21 mouse cellular contexts compared by ENCODE assay signal in the genomic region with DNA sequence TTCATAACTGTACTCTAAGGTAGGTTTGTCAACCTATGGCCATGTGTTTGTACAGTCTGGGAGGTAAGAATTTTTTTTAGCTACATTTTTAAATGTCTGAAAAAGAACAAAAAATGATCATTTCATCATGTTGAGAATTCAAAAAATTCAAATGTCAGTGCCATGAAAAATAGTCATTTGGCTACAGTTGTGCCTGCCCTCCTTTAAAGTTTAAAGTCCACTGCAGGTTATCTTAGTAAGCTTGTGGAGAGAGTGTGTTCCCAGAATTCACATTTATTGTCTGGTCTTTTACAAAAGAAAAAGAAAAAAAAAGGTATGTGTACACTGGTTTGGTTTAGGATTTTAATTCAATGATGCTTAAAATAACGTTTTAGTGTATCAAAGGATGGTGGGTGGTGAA. TPM values are rescaled to one million over a fixed set of nuclear protein-coding genes. Genes with fewer than 3 reads are reported as not detected.
DNase-seq lines count a peak whose midpoint lies in the region; ATAC-seq and TF ChIP-seq lines count a peak whose summit lies in the region.
"Had no signal": no experiment of that assay in that cellular context is flagged by ENCODE, and none has a peak within 500 bp of the region (broad histone marks: within the 10 kb centered on the region; RNA-seq: fewer than 3 reads in every experiment).

No protein-coding gene starts in this region.

- no peak overlapping the region for H3K9ac ChIP-seq in MEL (ENCODE audit: control insufficient read depth, low read depth, low read length, poor library complexity, severe bottlenecking)
- H3K9ac ChIP-seq: embryonic facial prominence, embryonic 12.5 days; embryonic facial prominence, embryonic 15.5 days; hindbrain, embryonic 13.5 days had no signal

- no peak for TF ChIP-seq POLR2A in kidney, adult 2 months (IDR thresholded peaks at IDR 0.05; ENCODE audit: low read depth, low read length)
- TF ChIP-seq POLR2A in MEL (IDR thresholded peaks at IDR 0.05; ENCODE audit: control insufficient read depth in 1 of 2, insufficient read depth in 1 of 2, low read depth in 1 of 2, low read length in 2 of 2, poor library complexity in 1 of 2) = no peak

- TF ChIP-seq CTCF in kidney, adult 2 months (conservative IDR thresholded peaks at IDR 0.05; ENCODE audit: insufficient read depth, insufficient read length, low read depth, low read length) = no peak
- no peak for TF ChIP-seq CTCF in E14TG2a.4 (conservative IDR thresholded peaks at IDR 0.05; ENCODE audit: low read length)
- no peak for TF ChIP-seq CTCF in MEL (IDR thresholded peaks at IDR 0.05 in 2 of 3, conservative IDR thresholded peaks at IDR 0.05 in 1 of 3; ENCODE audit: control insufficient read depth in 1 of 3, insufficient read depth in 1 of 3, low read depth in 2 of 3, low read length in 3 of 3, poor library complexity in 1 of 3, severe bottlenecking in 1 of 3)

- no peak for ATAC-seq in megakaryocyte, adult 5-6 weeks (ENCODE audit: poor library complexity, severe bottlenecking)
- ATAC-seq: CD4-positive, CD25-positive, alpha-beta regulatory T cell, adult 4 months; forebrain, embryonic 14.5 days; Patski had no signal

- DNase-seq in kidney, adult 2 months = peak; percentile 46
- DNase-seq in kidney, postnatal 10 days = no peak
- DNase-seq in MEL (ENCODE audit: low read depth, low spot score) = no peak
- DNase-seq in adrenal gland, postnatal 36 days = no peak
- DNase-seq: adrenal gland, postnatal 10 days; cerebellum, adult 11 months; cerebellum, adult 2 months; cerebellum, adult 9-11 months; cerebellum, postnatal 25 days; gastrocnemius, postnatal 10 days; heart, adult 11 months had no signal

- no peak overlapping the region for H3K27ac ChIP-seq in kidney, adult 2 months (ENCODE audit: insufficient read depth, low read depth, low read length)
- H3K27ac ChIP-seq in MEL (ENCODE audit: control insufficient read depth, low read depth, low read length) = no peak overlapping the region
- H3K27ac ChIP-seq: embryonic facial prominence, embryonic 12.5 days; embryonic facial prominence, embryonic 15.5 days; hindbrain, embryonic 10.5 days; hindbrain, embryonic 13.5 days had no signal

- WGBS in kidney, adult 2 months = 27% methylated on average over 1 of the region's 1 CpGs

- no peaks in the 10 kb centered on the region for H3K9me3 ChIP-seq in megakaryocyte, embryonic 14.5 days
- no peaks in the 10 kb centered on the region for H3K9me3 ChIP-seq in E14TG2a.4 (ENCODE audit: low read length)
- no peaks in the 10 kb centered on the region for H3K9me3 ChIP-seq in MEL (replicated peaks; ENCODE audit: insufficient read depth, low read length)
- H3K9me3 ChIP-seq: embryonic facial prominence, embryonic 12.5 days; embryonic facial prominence, embryonic 15.5 days; hindbrain, embryonic 10.5 days; hindbrain, embryonic 13.5 days had no signal

- TF ChIP-seq EP300 in MEL (IDR thresholded peaks at IDR 0.05; ENCODE audit: low read depth in 1 of 2, low read length in 2 of 2) = no peak

- H3K27me3 ChIP-seq in kidney, adult 2 months (replicated peaks; ENCODE audit: control insufficient read depth, insufficient read depth, low read length) = no peaks in the 10 kb centered on the region
- H3K27me3 ChIP-seq in megakaryocyte, embryonic 14.5 days (replicated peaks) = no peaks in the 10 kb centered on the region
- H3K27me3 ChIP-seq in E14TG2a.4 (ENCODE audit: insufficient read depth, low read length) (no peaks in the 10 kb centered on the region), MEL (ENCODE audit: control insufficient read depth in 1 of 2, insufficient read depth in 2 of 2, low read length in 2 of 2) (no peaks in the 10 kb centered on the region)
- H3K27me3 ChIP-seq: embryonic facial prominence, embryonic 12.5 days; embryonic facial prominence, embryonic 15.5 days; hindbrain, embryonic 13.5 days; Patski had no signal

- H3K79me2 ChIP-seq in MEL (ENCODE audit: control insufficient read depth, insufficient read depth, low read length, poor library complexity) = peaks cover 74% of the 10 kb centered on the region

- H3K36me3 ChIP-seq in kidney, adult 2 months (ENCODE audit: control insufficient read depth, insufficient read depth, low read length) = no peaks in the 10 kb centered on the region
- H3K36me3 ChIP-seq in megakaryocyte, embryonic 14.5 days (replicated peaks; ENCODE audit: low read length) = peaks cover 38% of the 10 kb centered on the region
- H3K36me3 ChIP-seq in E14TG2a.4 (ENCODE audit: insufficient read depth, low read length) = peaks cover 22% of the 10 kb centered on the region
- peaks cover 10 to 62% of the 10 kb centered on the region in 2 experiments for H3K36me3 ChIP-seq in MEL (ENCODE audit: control insufficient read depth in 1 of 2, insufficient read depth in 2 of 2, low read length in 2 of 2)
- H3K36me3 ChIP-seq: embryonic facial prominence, embryonic 12.5 days; embryonic facial prominence, embryonic 15.5 days; hindbrain, embryonic 13.5 days had no signal

- H3K4me3 ChIP-seq in kidney, adult 2 months (ENCODE audit: insufficient read depth, low read depth, low read length) = no peak overlapping the region
- H3K4me3 ChIP-seq in megakaryocyte, embryonic 14.5 days (replicated peaks) = peak overlapping the region; percentile 30
- H3K4me3 ChIP-seq in E14TG2a.4 (replicated peaks; ENCODE audit: low read length) (peak overlapping the region; percentile 41), MEL (ENCODE audit: control insufficient read depth in 1 of 2, insufficient read depth in 1 of 2, low read depth in 2 of 2, low read length in 2 of 2) (no peak overlapping the region)
- H3K4me3 ChIP-seq: embryonic facial prominence, embryonic 12.5 days; embryonic facial prominence, embryonic 15.5 days; hindbrain, embryonic 10.5 days; hindbrain, embryonic 13.5 days had no signal

- H3K4me1 ChIP-seq in kidney, adult 2 months (ENCODE audit: control insufficient read depth, insufficient read depth, low read length) = peaks cover 30% of the 10 kb centered on the region
- peaks cover 53% of the 10 kb centered on the region for H3K4me1 ChIP-seq in megakaryocyte, embryonic 14.5 days
- H3K4me1 ChIP-seq in E14TG2a.4 (replicated peaks; ENCODE audit: low read depth, low read length) (peaks cover 75% of the 10 kb centered on the region), MEL (ENCODE audit: control insufficient read depth in 1 of 2, insufficient read depth in 2 of 2, low read length in 2 of 2) (peaks cover 5 to 20% of the 10 kb centered on the region in 2 experiments; a peak in 3 of 4 replicates)

- no peak for TF ChIP-seq RAD21 in MEL (IDR thresholded peaks at IDR 0.05; ENCODE audit: low read depth, low read length)

TF ChIP-seq in MEL, 35 proteins besides CTCF, POLR2A, EP300 and RAD21:
- TF ChIP-seq SIN3A (IDR thresholded peaks at IDR 0.05; ENCODE audit: low read length) = peak; percentile 25; the same call in 1 of the 2 replicates
- TF ChIP-seq GABPA (IDR thresholded peaks at IDR 0.05; ENCODE audit: low read depth, low read length) = no peak

RNA-seq across cellular contexts. Expression of a gene that starts 3.9 kb away (rescaled TPM):
- 24.6 and 25.6 TPM in 2 replicates for polyA plus RNA-seq in kidney, adult 2 months (2012; rRNA removed)
- 69.1 and 145 TPM in 2 replicates for polyA plus RNA-seq in megakaryocyte, embryonic 14.5 days (2012; ENCODE audit: insufficient read depth, low replicate concordance)
- total RNA-seq in megakaryocyte, adult 5-6 weeks (2015) = 59.6 and 68.0 TPM in 2 replicates
- 49.9 and 62.4 TPM in 2 replicates for total RNA-seq in megakaryocyte, adult 5-6 weeks (2017)
- total RNA-seq in MEL (2012; rRNA removed) = 23.4 and 28.5 TPM in 2 replicates
- 10 to 100 TPM in 1 of 2 experiments, not detected in 1; 45.8 TPM for polyA plus RNA-seq in MEL (2012; ENCODE audit: insufficient read depth in 1 of 2, insufficient read length in 2 of 2, low read depth in 1 of 2, low replicate concordance in 2 of 2, missing spikeins in 1 of 2)
- total RNA-seq in adrenal gland, postnatal 36 days (2021) = 10 to 100 TPM; 79.8 to 86.1 TPM

Comparison
In these comparisons a context has a peak if more than half of its experiments do, and no peak if none do; other contexts are left out.
1. H3K4me3 ChIP-seq: peak in megakaryocyte, embryonic 14.5 days (single experiment) and E14TG2a.4 (single experiment); none in kidney, adult 2 months (single experiment) and MEL (0 of 2).